Mouse (Mus musculus) limb, embryonic 14.5 days (tissue): ENCODE data around the gene A930009A15Rik. TPM values are rescaled to one million over a fixed set of nuclear protein-coding genes. Genes with fewer than 3 reads are reported as not detected.
A peak's percentile ranks its signal among the peaks of the same experiment; 100 is the strongest.

Experiments
- ATAC-seq: fragments of 200-750 bp; cut with Nextera tagmentation; 2 replicates; pipeline ENCODE4 v1.8.0; 2017; ENCODE audit warnings: low read depth, moderate number of reproducible peaks, moderate TSS enrichment; ENCODE audit not compliant: low FRiP score
- DNase-seq: peaks from one replicate; pipeline ENCODE4 v3.0.0-alpha.2; 2015; ENCODE audit warnings: low spot score
- H3K27ac ChIP-seq: fragments of 300-500 bp; sonication (generic); replicated peaks from 2 replicates; pipeline ENCODE4 v1.5.1; 2014; ENCODE audit warnings: low read depth, mild to moderate bottlenecking, low read length, moderate library complexity, mixed read lengths
- H3K27me3 ChIP-seq: fragments of 300-500 bp; sonication (generic); 2 replicates; pipeline ENCODE4 v1.6.1; 2014; ENCODE audit warnings: low read length, mixed read lengths; ENCODE audit not compliant: control insufficient read depth, insufficient read depth
- H3K36me3 ChIP-seq: fragments of 300-500 bp; sonication (generic); 2 replicates; pipeline ENCODE4 v1.6.1; 2014; ENCODE audit warnings: mild to moderate bottlenecking, low read length, moderate library complexity, mixed read lengths; ENCODE audit not compliant: control insufficient read depth, insufficient read depth
- H3K4me1 ChIP-seq: fragments of 300-500 bp; sonication (generic); 2 replicates; pipeline ENCODE4 v1.6.1; 2014; ENCODE audit warnings: antibody characterized with exemption, low read length, mixed read lengths; ENCODE audit not compliant: control insufficient read depth, insufficient read depth
- H3K4me2 ChIP-seq: fragments of 300-500 bp; sonication (generic); replicated peaks from 2 replicates; pipeline ENCODE4 v1.6.1; 2014; ENCODE audit warnings: low read depth, mild to moderate bottlenecking, low read length, moderate library complexity; ENCODE audit not compliant: severe bottlenecking
- H3K4me3 ChIP-seq: fragments of 300-500 bp; sonication (generic); replicated peaks from 2 replicates; pipeline ENCODE4 v1.5.1; 2014; ENCODE audit warnings: low read length
- H3K9ac ChIP-seq: fragments of 300-500 bp; sonication (generic); 2 replicates; pipeline ENCODE4 v1.6.1; 2014; ENCODE audit warnings: mild to moderate bottlenecking, low read depth, low read length, moderate library complexity; ENCODE audit not compliant: severe bottlenecking
- H3K9me3 ChIP-seq: fragments of 300-500 bp; sonication (generic); 2 replicates; pipeline ENCODE4 v1.6.1; 2016; ENCODE audit warnings: low read length; ENCODE audit not compliant: control insufficient read depth
- POLR2A ChIP-seq: fragments of 200-500 bp; IDR thresholded peaks from 2 replicates; pipeline ENCODE4 v1.8.0; 2012; ENCODE audit warnings: inconsistent platforms, mild to moderate bottlenecking, moderate library complexity, borderline replicate concordance; ENCODE audit not compliant: insufficient read depth, insufficient read length; ENCODE audit errors: extremely low read depth
- WGBS: fragments of 180-500 bp; shearing (Covaris S2); extraction: QIAGEN DNeasy Blood & Tissue Kit; methylation state at CpG from one replicate; pipeline ENCODE4 v1.1.7; 2014; 5-methylcytosine and 5-hydroxymethylcytosine counted together
- polyA plus RNA-seq, 2 experiments: library from polyadenylated mRNA; depleted of rRNA in 1 of 2; stranded (reverse) in 1 of 2; unstranded in 1 of 2; fragments of >200 nt; fragmentation: Nextera tagmentation in 1 of 2; extraction: Ambion mirVana in 1 of 2; gene quantifications; 2 replicates each; pipeline versions ENCODE4 v1.2.1 to v1.2.3; 2012 to 2014

The A930009A15Rik gene
- polyA plus RNA-seq, 2 experiments, result not detected

DNA sequence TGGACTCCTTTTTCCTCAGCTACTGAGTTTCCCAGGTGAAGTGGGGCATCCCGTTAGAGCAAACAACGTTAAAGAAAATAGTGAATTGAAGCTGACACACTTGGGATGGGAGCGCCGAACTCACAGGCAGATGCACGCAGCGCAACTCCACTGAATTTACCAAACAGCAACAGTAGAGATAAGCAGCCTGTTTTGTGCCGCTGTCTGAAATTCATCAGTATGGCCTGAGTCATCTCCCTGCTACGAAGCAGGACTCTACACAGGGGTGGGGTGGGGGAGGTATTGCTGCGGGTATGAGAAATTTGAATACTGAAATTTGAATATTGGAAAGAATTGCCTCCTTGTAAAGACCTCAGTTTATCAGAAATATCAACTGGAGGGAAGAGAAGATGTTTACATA lies 12.2 kb downstream of the A930009A15Rik start:
- TF ChIP-seq POLR2A, result no peak
- 82% methylated on average over 9 of the region's 9 CpGs for WGBS
- H3K36me3 ChIP-seq, result no peaks in the 10 kb centered on the region

DNA sequence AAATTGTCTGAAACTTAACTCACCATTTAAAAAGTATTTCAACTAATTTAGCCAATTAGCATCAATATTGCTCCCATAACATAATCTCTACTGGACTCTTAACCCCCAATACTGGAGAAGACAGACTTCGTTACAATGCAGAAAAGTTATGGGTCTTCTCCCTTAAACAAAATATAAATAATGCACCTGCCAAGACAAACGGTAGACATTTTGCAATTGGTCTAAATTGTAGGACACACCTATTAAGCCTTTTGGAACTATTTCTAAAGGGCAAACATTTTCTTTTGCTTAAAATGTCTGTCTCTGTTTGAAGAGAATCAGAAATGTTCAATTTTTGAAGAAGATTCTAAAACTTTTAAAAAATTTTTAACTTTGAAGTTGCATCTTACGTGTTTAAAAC lies 13.3 kb downstream of the A930009A15Rik start:
- WGBS, result 76% methylated on average over 3 of the region's 3 CpGs
- no peak overlapping the region for H3K4me3 ChIP-seq
- H3K9ac ChIP-seq, result no peak overlapping the region
- no peaks in the 10 kb centered on the region for H3K36me3 ChIP-seq
- ATAC-seq (no peak), DNase-seq (no peak)
- no peak overlapping the region for H3K27ac ChIP-seq
- peaks cover 7% of the 10 kb centered on the region; the same call in 1 of the 2 replicates for H3K4me1 ChIP-seq
- peaks cover 40% of the 10 kb centered on the region for H3K27me3 ChIP-seq
- H3K4me2 ChIP-seq, result no peak overlapping the region
- H3K9me3 ChIP-seq, result no peaks in the 10 kb centered on the region
- TF ChIP-seq POLR2A, result no peak

More for the DNA sequence above, 12.2 kb downstream of the A930009A15Rik start:
- Histone ChIP-seq H3K9ac (no peak overlapping the region), H3K9me3 (no peaks in the 10 kb centered on the region), H3K27ac (no peak overlapping the region), H3K4me2 (no peak overlapping the region), H3K4me1 (peaks cover 4% of the 10 kb centered on the region; the same call in 1 of the 2 replicates), H3K27me3 (peaks cover 29% of the 10 kb centered on the region), H3K4me3 (no peak overlapping the region)
- DNase-seq (no peak), ATAC-seq (no peak)

- Histone ChIP-seq H3K36me3 (no peaks in the 10 kb centered on the region), H3K4me2 (peak overlapping the region; percentile 93), H3K9ac (no peak overlapping the region), H3K9me3 (no peaks in the 10 kb centered on the region), H3K27me3 (peaks cover 53% of the 10 kb centered on the region), H3K27ac (no peak overlapping the region), H3K4me1 (peaks cover 4% of the 10 kb centered on the region; the same call in 1 of the 2 replicates), H3K4me3 (no peak overlapping the region)
- ATAC-seq, result no peak
- no peak for TF ChIP-seq POLR2A
- no peak for DNase-seq
- WGBS, result 22% methylated on average over 13 of the region's 14 CpGs
Measured at GRCm38 (mm10) chr10:115584656-115585055, 14.9 kb downstream of the A930009A15Rik start.

GRCm38 (mm10) chr10:115585491-115586245 lies 15.9 kb downstream of the A930009A15Rik start:
- Histone ChIP-seq H3K27me3 (peaks cover 57% of the 10 kb centered on the region), H3K4me3 (peak overlapping the region; percentile 55), H3K27ac (no peak overlapping the region), H3K4me2 (peak overlapping the region; percentile 93), H3K36me3 (no peaks in the 10 kb centered on the region), H3K9ac (no peak overlapping the region), H3K9me3 (no peaks in the 10 kb centered on the region), H3K4me1 (peaks cover 4% of the 10 kb centered on the region; the same call in 1 of the 2 replicates)
- WGBS, result 1% methylated on average over 21 of the region's 21 CpGs
- peak; percentile 44 for DNase-seq
- ATAC-seq, result peak; percentile 25; the same call in 1 of the 2 replicates
- no peak for TF ChIP-seq POLR2A

DNA sequence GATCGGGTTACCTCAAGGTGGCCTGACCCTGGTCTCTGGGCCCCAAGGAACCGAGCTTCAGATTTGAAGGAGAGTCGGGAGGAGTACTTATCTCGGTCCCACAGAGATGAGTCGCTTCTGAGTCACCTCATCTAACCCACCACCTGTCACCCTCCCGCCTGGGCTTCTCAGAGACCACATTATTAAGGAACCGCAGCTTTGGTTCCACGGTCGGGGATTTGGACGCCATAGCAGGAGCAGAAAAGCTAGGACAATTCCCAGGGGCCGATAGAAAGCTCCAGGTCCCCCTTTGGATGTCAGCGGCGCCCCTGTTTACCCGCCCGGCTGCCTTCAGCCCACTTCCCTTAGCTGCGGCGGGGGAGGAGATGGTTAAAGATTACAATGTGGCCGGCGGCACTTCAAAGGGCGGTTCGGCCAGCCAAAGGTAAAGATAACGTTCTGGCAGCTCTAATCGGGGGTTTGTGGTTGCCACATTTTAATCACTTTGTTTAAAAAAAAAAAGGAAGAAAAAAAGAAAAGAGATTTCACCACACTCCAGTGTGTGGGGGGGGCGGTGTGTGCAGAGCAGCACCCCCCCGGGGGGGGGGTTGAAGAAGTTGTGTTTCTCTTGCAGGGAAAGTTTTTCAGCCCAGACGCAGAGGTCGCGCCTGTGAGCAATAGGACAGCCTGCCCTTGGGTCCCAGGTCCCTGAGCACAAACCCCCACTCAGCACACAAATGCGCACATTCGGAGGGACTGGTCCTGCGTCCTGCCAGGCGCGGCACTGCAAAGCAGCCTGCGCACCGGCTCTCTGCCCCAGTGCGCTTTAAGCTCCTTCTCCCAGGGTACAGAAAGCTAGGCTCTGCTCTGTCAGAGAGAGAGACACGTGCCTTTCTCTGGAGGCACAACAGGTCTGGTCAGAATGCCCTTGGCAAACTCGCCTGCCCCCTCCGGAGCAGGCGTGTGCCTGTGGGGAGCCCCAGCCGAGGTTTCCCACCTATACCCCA lies 16.8 kb downstream of the A930009A15Rik start:
- no peaks in the 10 kb centered on the region for H3K36me3 ChIP-seq
- no peak overlapping the region for H3K27ac ChIP-seq
- no peak for TF ChIP-seq POLR2A
- H3K9ac ChIP-seq, result peak overlapping the region; percentile 47
- no peaks in the 10 kb centered on the region for H3K9me3 ChIP-seq
- WGBS, result 2% methylated on average over 41 of the region's 41 CpGs
- peak overlapping the region; percentile 55 for H3K4me3 ChIP-seq
- H3K27me3 ChIP-seq, result peaks cover 57% of the 10 kb centered on the region
- peak overlapping the region; percentile 93 for H3K4me2 ChIP-seq
- peak; percentile 17 for DNase-seq
- peak; percentile 27; the same call in 1 of the 2 replicates for ATAC-seq
- H3K4me1 ChIP-seq, result peaks cover 4% of the 10 kb centered on the region; the same call in 1 of the 2 replicates
